In genomic region chr11:76933209-76933608, GRCm38 (mm10) we compare ENCODE assay signal across 23 mouse cellular contexts. TPM values are rescaled to one million over a fixed set of nuclear protein-coding genes. Genes with fewer than 3 reads are reported as not detected.
DNase-seq lines count a peak whose midpoint lies in the region; ATAC-seq and TF ChIP-seq lines count a peak whose summit lies in the region.
"Had no signal": no experiment of that assay in that cellular context is flagged by ENCODE, and none has a peak within 500 bp of the region (broad histone marks: within the 10 kb centered on the region; RNA-seq: fewer than 3 reads in every experiment).

No protein-coding gene starts in this region.

- WGBS in heart, adult 2 months: 58% methylated on average over 3 of the region's 3 CpGs
- WGBS in heart, embryonic 12.5 days: 60% methylated on average over 3 of the region's 3 CpGs
- WGBS in midbrain, postnatal 0 days: 60% methylated on average over 3 of the region's 3 CpGs
- WGBS in midbrain, embryonic 16.5 days: 60% methylated on average over 3 of the region's 3 CpGs
- 66% methylated on average over 3 of the region's 3 CpGs for WGBS in forebrain, embryonic 16.5 days

- no peaks in the 10 kb centered on the region for H3K36me3 ChIP-seq in heart, adult 2 months (ENCODE audit: control insufficient read depth, insufficient read depth, low read length)
- no peaks in the 10 kb centered on the region for H3K36me3 ChIP-seq in heart, embryonic 12.5 days
- no peaks in the 10 kb centered on the region for H3K36me3 ChIP-seq in midbrain, postnatal 0 days (ENCODE audit: insufficient read depth, low read length)
- no peaks in the 10 kb centered on the region for H3K36me3 ChIP-seq in midbrain, embryonic 16.5 days (ENCODE audit: control insufficient read depth, insufficient read depth, low read length)
- no peaks in the 10 kb centered on the region for H3K36me3 ChIP-seq in splenic B cell, adult 2 months (ENCODE audit: control insufficient read depth, insufficient read depth, low read length, poor library complexity, severe bottlenecking)
- H3K36me3 ChIP-seq in forebrain, embryonic 16.5 days (ENCODE audit: control insufficient read depth, insufficient read depth): no peaks in the 10 kb centered on the region
- H3K36me3 ChIP-seq: hindbrain, embryonic 12.5 days; intestine, embryonic 15.5 days; midbrain, embryonic 12.5 days had no signal

- H3K27ac ChIP-seq in heart, adult 2 months: no peak overlapping the region
- H3K27ac ChIP-seq in heart, embryonic 12.5 days (ENCODE audit: poor library complexity, severe bottlenecking): no peak overlapping the region
- H3K27ac ChIP-seq in midbrain, postnatal 0 days (ENCODE audit: low read depth, low read length): no peak overlapping the region
- no peak overlapping the region for H3K27ac ChIP-seq in midbrain, embryonic 16.5 days (ENCODE audit: low read length)
- H3K27ac ChIP-seq in forebrain, embryonic 16.5 days (ENCODE audit: low read length): no peak overlapping the region
- H3K27ac ChIP-seq: forebrain, embryonic 13.5 days; hindbrain, embryonic 12.5 days; intestine, embryonic 15.5 days; midbrain, embryonic 12.5 days had no signal

- TF ChIP-seq CTCF in heart, adult 2 months (IDR thresholded peaks at IDR 0.05): peak; percentile 43
- peak; percentile 17; the same call in 1 of the 2 replicates for TF ChIP-seq CTCF in midbrain, postnatal 0 days (IDR thresholded peaks at IDR 0.05)

- H3K4me3 ChIP-seq in heart, adult 2 months: no peak overlapping the region
- H3K4me3 ChIP-seq in heart, embryonic 12.5 days: no peak overlapping the region
- no peak overlapping the region for H3K4me3 ChIP-seq in midbrain, postnatal 0 days (ENCODE audit: low read depth, low read length)
- H3K4me3 ChIP-seq in midbrain, embryonic 16.5 days (ENCODE audit: low read depth, low read length): no peak overlapping the region
- no peak overlapping the region for H3K4me3 ChIP-seq in forebrain, embryonic 16.5 days (replicated peaks; ENCODE audit: low read length)
- H3K4me3 ChIP-seq: forebrain, embryonic 13.5 days; hindbrain, embryonic 12.5 days; intestine, embryonic 15.5 days; midbrain, embryonic 12.5 days had no signal

- ATAC-seq in heart, embryonic 12.5 days (ENCODE audit: insufficient number of reproducible peaks, low FRiP score): no peak
- no peak for ATAC-seq in midbrain, postnatal 0 days (ENCODE audit: low FRiP score)
- ATAC-seq in midbrain, embryonic 16.5 days: no peak
- ATAC-seq in forebrain, embryonic 16.5 days: no peak
- no peak for ATAC-seq in megakaryocyte, adult 5-6 weeks (ENCODE audit: poor library complexity, severe bottlenecking)
- ATAC-seq: forebrain, embryonic 13.5 days; intestine, embryonic 15.5 days had no signal

- no peaks in the 10 kb centered on the region for H3K79me2 ChIP-seq in heart, adult 2 months (replicated peaks; ENCODE audit: control insufficient read depth, insufficient read depth, low read length)

- no peak for DNase-seq in heart, adult 2 months
- no peak for DNase-seq in midbrain, postnatal 0 days (ENCODE audit: low spot score)
- DNase-seq in NIH3T3 (ENCODE audit: low read depth): peak; percentile 34
- peak; percentile 26 for DNase-seq in splenic B cell, adult 2 months (ENCODE audit: low read depth, low spot score)
- DNase-seq: adrenal gland, adult 8-10 months; cerebellum, adult 2 months; heart, adult 11 months; kidney, postnatal 14 days; lung, postnatal 14 days; thymus, postnatal 36 days had no signal

- no peaks in the 10 kb centered on the region for H3K27me3 ChIP-seq in heart, adult 2 months (ENCODE audit: control insufficient read depth, insufficient read depth, low read length)
- H3K27me3 ChIP-seq in heart, embryonic 12.5 days (replicated peaks): no peaks in the 10 kb centered on the region
- H3K27me3 ChIP-seq in midbrain, postnatal 0 days (ENCODE audit: insufficient read depth, low read length): no peaks in the 10 kb centered on the region
- no peaks in the 10 kb centered on the region for H3K27me3 ChIP-seq in midbrain, embryonic 16.5 days (ENCODE audit: control insufficient read depth, insufficient read depth, low read depth, low read length)
- no peaks in the 10 kb centered on the region for H3K27me3 ChIP-seq in splenic B cell, adult 2 months (ENCODE audit: control insufficient read depth, insufficient read depth, low read length, poor library complexity, severe bottlenecking)
- H3K27me3 ChIP-seq in forebrain, embryonic 16.5 days (replicated peaks; ENCODE audit: control insufficient read depth, insufficient read depth, low read length): no peaks in the 10 kb centered on the region
- H3K27me3 ChIP-seq: forebrain, embryonic 13.5 days; hindbrain, embryonic 12.5 days; intestine, embryonic 15.5 days; midbrain, embryonic 12.5 days had no signal

- peaks cover 14% of the 10 kb centered on the region for H3K9me3 ChIP-seq in heart, embryonic 12.5 days (replicated peaks)
- H3K9me3 ChIP-seq in midbrain, postnatal 0 days (ENCODE audit: low read length): no peaks in the 10 kb centered on the region
- H3K9me3 ChIP-seq in midbrain, embryonic 16.5 days (replicated peaks; ENCODE audit: control insufficient read depth, low read length, poor library complexity, severe bottlenecking): no peaks in the 10 kb centered on the region
- no peaks in the 10 kb centered on the region for H3K9me3 ChIP-seq in forebrain, embryonic 16.5 days (ENCODE audit: control insufficient read depth, low read length)
- H3K9me3 ChIP-seq: forebrain, embryonic 13.5 days; intestine, embryonic 15.5 days; midbrain, embryonic 12.5 days had no signal

- intact Hi-C loops in heart, adult 2 months (cut with DNase I): no loop called here

- no peak for TF ChIP-seq POLR2A in heart, adult 2 months (IDR thresholded peaks at IDR 0.05; ENCODE audit: insufficient read depth, low read depth, low read length)

- no peak overlapping the region for H3K9ac ChIP-seq in heart, adult 2 months (ENCODE audit: low read depth, low read length)
- H3K9ac ChIP-seq in heart, embryonic 12.5 days: no peak overlapping the region
- no peak overlapping the region for H3K9ac ChIP-seq in midbrain, postnatal 0 days (replicated peaks; ENCODE audit: low read length, poor library complexity, severe bottlenecking)
- H3K9ac ChIP-seq in midbrain, embryonic 16.5 days (ENCODE audit: low read depth, low read length): no peak overlapping the region
- no peak overlapping the region for H3K9ac ChIP-seq in forebrain, embryonic 16.5 days (replicated peaks; ENCODE audit: low read depth, low read length)
- H3K9ac ChIP-seq: forebrain, embryonic 13.5 days; hindbrain, embryonic 12.5 days; intestine, embryonic 15.5 days; midbrain, embryonic 12.5 days had no signal

- no peak overlapping the region for H3K4me2 ChIP-seq in heart, embryonic 12.5 days
- no peak overlapping the region for H3K4me2 ChIP-seq in midbrain, postnatal 0 days (ENCODE audit: low read depth, low read length, poor library complexity, severe bottlenecking)
- H3K4me2 ChIP-seq in midbrain, embryonic 16.5 days (ENCODE audit: low read length): no peak overlapping the region
- H3K4me2 ChIP-seq in forebrain, embryonic 16.5 days (ENCODE audit: low read length): no peak overlapping the region
- H3K4me2 ChIP-seq: forebrain, embryonic 13.5 days; hindbrain, embryonic 12.5 days; intestine, embryonic 15.5 days; liver, embryonic 11.5 days; midbrain, embryonic 12.5 days had no signal

- H3K4me1 ChIP-seq in heart, adult 2 months (ENCODE audit: control insufficient read depth, insufficient read depth, low read length): no peaks in the 10 kb centered on the region
- peaks cover 7% of the 10 kb centered on the region; the same call in 1 of the 2 replicates for H3K4me1 ChIP-seq in heart, embryonic 12.5 days (replicated peaks)
- H3K4me1 ChIP-seq in midbrain, postnatal 0 days (ENCODE audit: insufficient read depth, low read length): no peaks in the 10 kb centered on the region
- H3K4me1 ChIP-seq in midbrain, embryonic 16.5 days (ENCODE audit: control insufficient read depth, insufficient read depth, low read length): no peaks in the 10 kb centered on the region
- no peaks in the 10 kb centered on the region for H3K4me1 ChIP-seq in forebrain, embryonic 16.5 days (replicated peaks; ENCODE audit: control insufficient read depth, insufficient read depth, low read length)
- H3K4me1 ChIP-seq: forebrain, embryonic 13.5 days; hindbrain, embryonic 12.5 days; intestine, embryonic 15.5 days; midbrain, embryonic 12.5 days had no signal

- TF ChIP-seq EP300 in heart, adult 2 months (IDR thresholded peaks at IDR 0.05; ENCODE audit: insufficient read depth, low read depth, low read length): no peak

RNA-seq across cellular contexts. Expression of gene Blmh, which starts 8.6 kb away (rescaled TPM):
- total RNA-seq in heart, adult 2 months (2021): 10 to 100 TPM; 27.6 to 32.7 TPM
- 12.9 and 18.4 TPM in 2 replicates for polyA plus RNA-seq in heart, adult 2 months (2012; rRNA removed)
- 112 and 115 TPM in 2 replicates for polyA plus RNA-seq in heart, embryonic 12.5 days (2016; fragmentation: Nextera tagmentation; extraction: Ambion mirVana)
- 88.5 and 90.8 TPM in 2 replicates for total RNA-seq in midbrain, postnatal 0 days (2014; rRNA removed)
- 116 and 127 TPM in 2 replicates for polyA plus RNA-seq in midbrain, postnatal 0 days (2015; fragmentation: Nextera tagmentation; extraction: Ambion mirVana)
- polyA plus RNA-seq in midbrain, embryonic 16.5 days (2015; fragmentation: Nextera tagmentation; extraction: Ambion mirVana): 139 and 151 TPM in 2 replicates
- polyA plus RNA-seq in forebrain, embryonic 16.5 days (2015; fragmentation: Nextera tagmentation; extraction: Ambion mirVana): 128 and 136 TPM in 2 replicates
- 48.4 and 55.6 TPM in 2 replicates for total RNA-seq in megakaryocyte, adult 5-6 weeks (2015)
- total RNA-seq in megakaryocyte, adult 5-6 weeks (2017): 139 and 143 TPM in 2 replicates

RNA-seq across cellular contexts. Expression of gene Tmigd1, which starts 31.2 kb away (rescaled TPM):
- total RNA-seq in heart, adult 2 months (2021): under 1 TPM; 0.47 to 0.57 TPM
- polyA plus RNA-seq in heart, adult 2 months (2012; rRNA removed): 0.16 and 0.20 TPM in 2 replicates
- 0.30 TPM in 1 of 2 replicates, not detected in the other for polyA plus RNA-seq in heart, embryonic 12.5 days (2016; fragmentation: Nextera tagmentation; extraction: Ambion mirVana)
- total RNA-seq in midbrain, postnatal 0 days (2014; rRNA removed): not detected in 2 replicates
- 0.18 TPM in 1 of 2 replicates, not detected in the other for polyA plus RNA-seq in midbrain, postnatal 0 days (2015; fragmentation: Nextera tagmentation; extraction: Ambion mirVana)
- polyA plus RNA-seq in midbrain, embryonic 16.5 days (2015; fragmentation: Nextera tagmentation; extraction: Ambion mirVana): not detected in 2 replicates
- polyA plus RNA-seq in forebrain, embryonic 16.5 days (2015; fragmentation: Nextera tagmentation; extraction: Ambion mirVana): not detected in 2 replicates
- not detected in 2 replicates for total RNA-seq in megakaryocyte, adult 5-6 weeks (2015)
- total RNA-seq in megakaryocyte, adult 5-6 weeks (2017): not detected in 2 replicates
- total RNA-seq: layer of hippocampus, postnatal 10 days; left cerebral cortex, postnatal 36 days had no signal
- polyA plus RNA-seq: brain, embryonic 14.5 days; C2C12; cerebellum, adult 2 months; liver, embryonic 11.5 days; midbrain, embryonic 12.5 days had no signal

Comparison
In these comparisons a context has a peak if more than half of its experiments do, and no peak if none do; other contexts are left out.
1. DNase-seq: peak in NIH3T3 (single experiment) and splenic B cell, adult 2 months (single experiment); none in heart, adult 2 months (0 of 2) and midbrain, postnatal 0 days (single experiment).